Mouse (Mus musculus) MEL-GATA-1-ER (cell line): ENCODE results near the gene Msi2.

Source experiments
- DNase-seq: peaks from one replicate; pipeline ENCODE4 v3.0.0-alpha.2; 2012; ENCODE audit warnings: low read depth; ENCODE audit errors: extremely low read depth

The Msi2 gene

GRCm38 (mm10) chr11:88564810-88565209, 153.5 kb downstream of the Msi2 start:
- DNase-seq, result no peak

GRCm38 (mm10) chr11:88564363-88564762, 153.9 kb downstream of the Msi2 start:
- no peak for DNase-seq

GRCm38 (mm10) chr11:88561191-88561590, 157.1 kb downstream of the Msi2 start:
- no peak for DNase-seq

- DNase-seq, result no peak
These were observed 157.7 kb downstream of the Msi2 start for GRCm38 (mm10) chr11:88560634-88561033.

- DNase-seq, result no peak
These were observed 158.8 kb downstream of the Msi2 start for GRCm38 (mm10) chr11:88559365-88559970.

GRCm38 (mm10) chr11:88558731-88559130, 159.6 kb downstream of the Msi2 start:
- no peak for DNase-seq

- DNase-seq, result no peak
These were observed 160.3 kb downstream of the Msi2 start for GRCm38 (mm10) chr11:88557828-88558580.

GRCm38 (mm10) chr11:88557116-88557768, 161.1 kb downstream of the Msi2 start:
- DNase-seq, result no peak

- DNase-seq, result no peak
These were observed 162.3 kb downstream of the Msi2 start for GRCm38 (mm10) chr11:88555902-88556549.

- no peak for DNase-seq
These were observed 163.0 kb downstream of the Msi2 start for GRCm38 (mm10) chr11:88555232-88555818.

- DNase-seq, result no peak
These were observed 164.6 kb downstream of the Msi2 start for GRCm38 (mm10) chr11:88553521-88554310.

- DNase-seq, result no peak
These were observed 165.3 kb downstream of the Msi2 start for GRCm38 (mm10) chr11:88552987-88553386.

GRCm38 (mm10) chr11:88552385-88552784, 165.9 kb downstream of the Msi2 start:
- no peak for DNase-seq

- no peak for DNase-seq
These were observed 167.3 kb downstream of the Msi2 start for GRCm38 (mm10) chr11:88551034-88551433.

- no peak for DNase-seq
These were observed 168.0 kb downstream of the Msi2 start for GRCm38 (mm10) chr11:88550083-88550907.

GRCm38 (mm10) chr11:88549529-88549900, 168.8 kb downstream of the Msi2 start:
- DNase-seq, result no peak

GRCm38 (mm10) chr11:88548832-88549528, 169.3 kb downstream of the Msi2 start:
- DNase-seq, result no peak

- DNase-seq, result no peak
These were observed 169.9 kb downstream of the Msi2 start for GRCm38 (mm10) chr11:88548423-88548822.

- DNase-seq, result no peak
These were observed 174.5 kb downstream of the Msi2 start for GRCm38 (mm10) chr11:88543771-88544170.
